Mouse (Mus musculus): Measurements from ENCODE around the gene 1520401A03Rik. TPM values are rescaled to one million over a fixed set of nuclear protein-coding genes. Genes with fewer than 3 reads are reported as not detected.

Gene 1520401A03Rik
- polyA plus RNA-seq, 1 experiment from 2014 or later: 0.06 TPM

GRCm38 (mm10) chr17:23749400-23750191 lies 27.0 kb upstream of the 1520401A03Rik start:
- H3K9me3 ChIP-seq: no peaks in the 10 kb centered on the region
- H3K36me3 ChIP-seq (replicated peaks): peaks cover 21% of the 10 kb centered on the region
- H3K4me2 ChIP-seq: no peak overlapping the region
- peaks cover 25% of the 10 kb centered on the region for H3K27me3 ChIP-seq (replicated peaks)
- H3K4me3 ChIP-seq: no peak overlapping the region
- 82% methylated on average over 11 of the region's 11 CpGs for WGBS
- no peak overlapping the region for H3K9ac ChIP-seq
- peaks cover 18% of the 10 kb centered on the region for H3K4me1 ChIP-seq
- no peak for ATAC-seq (replicated peaks)
- no peak overlapping the region for H3K27ac ChIP-seq

GRCm38 (mm10) chr17:23748631-23749391 lies 26.2 kb upstream of the 1520401A03Rik start:
- H3K4me2 ChIP-seq: no peak overlapping the region
- no peak overlapping the region for H3K27ac ChIP-seq
- H3K4me3 ChIP-seq: no peak overlapping the region
- no peak for ATAC-seq (replicated peaks)
- peaks cover 14% of the 10 kb centered on the region for H3K36me3 ChIP-seq (replicated peaks)
- H3K9me3 ChIP-seq: no peaks in the 10 kb centered on the region
- no peak overlapping the region for H3K9ac ChIP-seq
- 37% methylated on average over 10 of the region's 10 CpGs for WGBS
- H3K4me1 ChIP-seq: peaks cover 19% of the 10 kb centered on the region
- H3K27me3 ChIP-seq (replicated peaks): peaks cover 31% of the 10 kb centered on the region

- Histone ChIP-seq H3K27ac (no peak overlapping the region), H3K9me3 (no peaks in the 10 kb centered on the region), H3K4me3 (no peak overlapping the region), H3K36me3 (replicated peaks) (peaks cover 6% of the 10 kb centered on the region), H3K4me1 (peaks cover 19% of the 10 kb centered on the region), H3K9ac (no peak overlapping the region), H3K27me3 (replicated peaks) (peaks cover 39% of the 10 kb centered on the region), H3K4me2 (no peak overlapping the region)
- ATAC-seq (replicated peaks): no peak
- 49% methylated on average over 6 of the region's 6 CpGs for whole genome bisulfite sequencing
Observed at GRCm38 (mm10) chr17:23748026-23748425, 25.4 kb upstream of the 1520401A03Rik start.

- ATAC-seq (replicated peaks): no peak
- Histone ChIP-seq H3K4me3 (no peak overlapping the region), H3K36me3 (replicated peaks) (peaks cover under 1% of the 10 kb centered on the region), H3K4me1 (peaks cover 21% of the 10 kb centered on the region), H3K9ac (no peak overlapping the region), H3K27ac (no peak overlapping the region), H3K9me3 (no peaks in the 10 kb centered on the region), H3K4me2 (no peak overlapping the region), H3K27me3 (replicated peaks) (peaks cover 45% of the 10 kb centered on the region)
- WGBS: 85% methylated on average over 3 of the region's 3 CpGs
Observed at GRCm38 (mm10) chr17:23747471-23747870, 24.9 kb upstream of the 1520401A03Rik start.

- Histone ChIP-seq H3K36me3 (replicated peaks) (no peaks in the 10 kb centered on the region; the same call in 1 of the 2 replicates), H3K4me1 (peaks cover 27% of the 10 kb centered on the region), H3K9me3 (no peaks in the 10 kb centered on the region), H3K9ac (no peak overlapping the region), H3K27me3 (replicated peaks) (peaks cover 52% of the 10 kb centered on the region), H3K27ac (no peak overlapping the region), H3K4me2 (no peak overlapping the region), H3K4me3 (no peak overlapping the region)
- WGBS: 89% methylated on average over 3 of the region's 3 CpGs
- no peak for ATAC-seq (replicated peaks)
Observed at GRCm38 (mm10) chr17:23746767-23747166, 24.2 kb upstream of the 1520401A03Rik start.

- H3K9me3 ChIP-seq: no peaks in the 10 kb centered on the region
- no peak; the same call in 1 of the 2 replicates for ATAC-seq (replicated peaks)
- no peaks in the 10 kb centered on the region; the same call in 1 of the 2 replicates for H3K36me3 ChIP-seq (replicated peaks)
- no peak overlapping the region for H3K27ac ChIP-seq
- 3% methylated on average over 12 of the region's 12 CpGs for WGBS
- peak overlapping the region; percentile 45; the same call in 1 of the 2 replicates for H3K4me3 ChIP-seq
- H3K9ac ChIP-seq: no peak overlapping the region
- peak overlapping the region; percentile 86 for H3K4me2 ChIP-seq
- peaks cover 27% of the 10 kb centered on the region for H3K4me1 ChIP-seq
- H3K27me3 ChIP-seq (replicated peaks): peaks cover 56% of the 10 kb centered on the region
Observed at GRCm38 (mm10) chr17:23746311-23746710, 23.7 kb upstream of the 1520401A03Rik start.

- Histone ChIP-seq H3K27me3 (replicated peaks) (peaks cover 63% of the 10 kb centered on the region), H3K4me1 (peaks cover 31% of the 10 kb centered on the region), H3K9me3 (no peaks in the 10 kb centered on the region), H3K9ac (peak within 1 kb of the TSS; percentile 53), H3K4me3 (peak within 1 kb of the TSS; percentile 45), H3K36me3 (replicated peaks) (no peaks in the 10 kb centered on the region), H3K4me2 (peak within 1 kb of the TSS; percentile 86), H3K27ac (no peak within 1 kb of the TSS)
- ATAC-seq (replicated peaks): peak; percentile 43; the same call in 1 of the 2 replicates
- WGBS: 1% methylated on average over 44 of the region's 45 CpGs
Observed at GRCm38 (mm10) chr17:23745301-23746251, 23.0 kb upstream of the 1520401A03Rik start, which contains the start of gene Kremen2. Gene Kremen2, minus strand, starts transcription at chr17:23745833.

- H3K9ac ChIP-seq: no peak overlapping the region
- H3K4me1 ChIP-seq: peaks cover 33% of the 10 kb centered on the region
- no peaks in the 10 kb centered on the region for H3K36me3 ChIP-seq (replicated peaks)
- no peak for ATAC-seq (replicated peaks)
- no peaks in the 10 kb centered on the region for H3K9me3 ChIP-seq
- peaks cover 64% of the 10 kb centered on the region for H3K27me3 ChIP-seq (replicated peaks)
- H3K4me3 ChIP-seq: peak overlapping the region; percentile 45
- WGBS: 3% methylated on average over 14 of the region's 14 CpGs
- H3K27ac ChIP-seq: no peak overlapping the region
- H3K4me2 ChIP-seq: peak overlapping the region; percentile 86
Observed at GRCm38 (mm10) chr17:23744651-23745050, 22.1 kb upstream of the 1520401A03Rik start.

- Histone ChIP-seq H3K4me2 (no peak overlapping the region), H3K27ac (no peak overlapping the region), H3K9me3 (no peaks in the 10 kb centered on the region), H3K36me3 (replicated peaks) (no peaks in the 10 kb centered on the region), H3K9ac (no peak overlapping the region), H3K27me3 (replicated peaks) (peaks cover 64% of the 10 kb centered on the region), H3K4me1 (peaks cover 37% of the 10 kb centered on the region), H3K4me3 (no peak overlapping the region)
- ATAC-seq (replicated peaks): no peak
- 21% methylated on average over 8 of the region's 8 CpGs for WGBS
Observed at GRCm38 (mm10) chr17:23744076-23744475, 21.5 kb upstream of the 1520401A03Rik start.

- H3K27me3 ChIP-seq (replicated peaks): peaks cover 64% of the 10 kb centered on the region
- no peak for ATAC-seq (replicated peaks)
Observed at GRCm38 (mm10) chr17:23742941-23743340, 20.4 kb upstream of the 1520401A03Rik start.

GRCm38 (mm10) chr17:23742210-23742793 lies 19.7 kb upstream of the 1520401A03Rik start:
- Histone ChIP-seq H3K9me3 (no peaks in the 10 kb centered on the region), H3K4me3 (peak overlapping the region; percentile 22), H3K27ac (no peak overlapping the region), H3K9ac (no peak overlapping the region), H3K36me3 (replicated peaks) (no peaks in the 10 kb centered on the region), H3K4me1 (peaks cover 54% of the 10 kb centered on the region), H3K4me2 (peak overlapping the region; percentile 40), H3K27me3 (replicated peaks) (peaks cover 59% of the 10 kb centered on the region)
- 8% methylated on average over 44 of the region's 44 CpGs for WGBS
- ATAC-seq (replicated peaks): no peak

More at GRCm38 (mm10) chr17:23742941-23743340, 20.4 kb upstream of the 1520401A03Rik start:
- peak overlapping the region; percentile 22; the same call in 1 of the 2 replicates for H3K4me3 ChIP-seq
- no peaks in the 10 kb centered on the region for H3K36me3 ChIP-seq (replicated peaks)
- H3K9ac ChIP-seq: no peak overlapping the region
- H3K4me1 ChIP-seq: peaks cover 48% of the 10 kb centered on the region
- no peaks in the 10 kb centered on the region for H3K9me3 ChIP-seq
- H3K4me2 ChIP-seq: no peak overlapping the region
- no peak overlapping the region for H3K27ac ChIP-seq
- 63% methylated on average over 12 of the region's 12 CpGs for WGBS
